Mouse (Mus musculus): ENCODE data around the gene Arpin. TPM values are rescaled to one million over a fixed set of nuclear protein-coding genes. Genes with fewer than 3 reads are reported as not detected.
A peak's percentile ranks its signal among the peaks of the same experiment; 100 is the strongest.

Arpin gene
- 10 to 100 TPM; 13.4 TPM for total RNA-seq (2021)
- long read RNA-seq, experiment 1, partial matches to known transcripts, result 0 of 3 reads
- long read RNA-seq, experiment 1, other reads (novel, unspliced or antisense), result 0 of 3 reads
- long read RNA-seq, experiment 2, partial matches to known transcripts, result 0 of 4 reads
- long read RNA-seq, experiment 2, other reads (novel, unspliced or antisense), result 1 of 4 reads

DNA sequence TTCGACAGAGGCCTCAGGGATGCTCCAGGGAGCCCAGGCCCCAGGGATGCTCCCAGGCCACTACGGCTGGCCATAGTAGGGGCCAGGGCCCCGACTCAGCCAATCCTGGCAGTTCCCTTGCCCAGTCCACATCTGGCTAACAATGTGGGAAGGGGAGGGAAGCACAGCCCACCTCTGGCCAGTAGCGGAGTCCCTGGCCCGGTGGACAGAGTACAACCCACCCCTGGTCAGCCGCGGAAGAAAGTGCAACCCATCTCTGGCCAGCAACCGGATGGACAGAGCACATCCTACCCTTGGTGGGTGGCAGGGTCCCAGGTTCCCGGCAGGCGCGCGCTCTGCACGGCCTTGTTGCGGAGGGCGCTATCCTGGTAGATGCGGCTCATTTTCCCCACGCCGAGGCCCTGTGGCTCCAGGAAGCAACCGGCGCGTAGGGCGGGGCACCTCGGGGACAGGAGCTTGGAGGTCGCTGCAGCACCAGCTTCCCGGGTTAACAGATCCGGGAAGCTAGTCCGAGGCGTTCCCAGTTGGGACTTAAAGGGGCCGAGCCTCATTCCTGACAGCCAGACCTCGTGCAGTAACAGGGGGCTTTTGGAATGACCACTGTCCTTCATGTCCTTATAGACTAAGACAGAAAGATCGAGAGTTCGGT, at the start of gene Arpin:
TSS of gene Arpin (minus strand) at position 498 of the 649 bp plus-strand sequence.
- Histone ChIP-seq H3K27ac (peak within 1 kb of the TSS; percentile 91), H3K4me3 (peak within 1 kb of the TSS; percentile 76)
- no peak; the same call in 1 of the 2 replicates for TF ChIP-seq CTCF (conservative IDR thresholded peaks at IDR 0.05)
- DNase-seq (ENCODE audit: low spot score in 2 of 2), result peak; percentile 23 to 59

DNA sequence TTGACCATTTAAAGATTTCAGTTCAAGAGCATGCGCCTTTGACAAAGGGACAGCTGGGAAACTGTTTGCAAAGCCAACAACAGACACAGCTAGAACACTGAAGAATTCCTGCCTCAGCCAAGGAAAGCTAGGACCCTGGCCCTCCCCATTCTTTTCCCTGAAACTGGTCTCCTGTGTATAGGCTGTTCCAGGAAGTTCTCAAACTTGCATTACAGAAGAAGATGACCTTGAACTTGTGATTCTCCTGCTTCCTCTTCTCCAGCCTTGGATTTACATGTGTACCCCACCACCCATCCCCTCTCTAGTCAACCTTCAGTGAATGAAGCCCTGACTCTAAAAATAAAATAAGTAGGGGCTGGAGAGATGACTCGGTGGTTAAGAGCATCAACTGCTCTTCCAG, 40.2 kb upstream of the Arpin start:
- no peak overlapping the region for H3K27ac ChIP-seq
- H3K4me3 ChIP-seq, result no peak overlapping the region
- no peak for TF ChIP-seq CTCF (conservative IDR thresholded peaks at IDR 0.05)
- DNase-seq (ENCODE audit: low spot score in 2 of 2), result no peak

GRCm38 (mm10) chr7:79972195-79972594, 37.0 kb upstream of the Arpin start:
- no peak overlapping the region for H3K4me3 ChIP-seq
- no peak overlapping the region for H3K27ac ChIP-seq
- DNase-seq (ENCODE audit: low spot score in 2 of 2), result no peak
- TF ChIP-seq CTCF (conservative IDR thresholded peaks at IDR 0.05), result no peak

DNA sequence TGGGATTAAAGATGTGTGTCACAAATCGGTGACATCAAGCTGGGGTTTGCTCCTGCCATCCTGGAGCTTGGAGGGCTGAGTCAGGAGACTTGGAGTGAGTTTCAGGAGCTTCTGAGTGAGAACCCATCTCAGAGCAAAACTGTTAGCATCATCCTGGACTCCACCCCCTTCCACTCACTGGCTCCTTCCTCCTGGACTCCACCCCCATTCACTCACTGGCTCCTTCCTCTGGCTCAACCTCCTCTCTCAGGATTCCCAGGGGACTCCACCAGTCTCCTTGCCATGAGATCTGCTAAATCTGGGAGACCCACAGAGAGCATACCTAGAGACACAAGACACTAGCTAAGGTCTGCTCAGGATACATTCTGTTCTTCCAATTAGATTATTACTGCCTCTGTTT, 35.2 kb upstream of the Arpin start:
- TF ChIP-seq CTCF (conservative IDR thresholded peaks at IDR 0.05), result no peak
- H3K4me3 ChIP-seq, result no peak overlapping the region
- H3K27ac ChIP-seq, result no peak overlapping the region
- no peak for DNase-seq (ENCODE audit: low spot score in 2 of 2)

DNA sequence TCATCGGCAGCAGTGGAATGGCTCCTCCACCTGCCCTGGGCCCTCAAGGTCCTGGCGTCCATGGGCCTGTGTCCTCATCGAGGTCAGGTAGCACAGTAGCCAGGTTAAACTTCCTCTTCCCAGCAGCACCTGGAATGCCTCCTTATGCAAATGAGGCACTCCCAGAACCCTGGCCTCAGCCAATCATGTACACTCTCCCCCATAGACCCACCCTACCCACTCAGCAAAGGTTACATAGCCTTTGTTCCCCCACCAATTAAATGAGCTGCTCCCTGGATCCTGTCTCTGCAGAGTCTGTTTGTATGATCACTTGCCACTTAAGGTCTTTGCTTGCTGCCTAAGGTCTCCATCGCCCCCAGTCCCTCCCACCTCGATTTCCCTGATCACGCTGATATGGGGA, 33.2 kb upstream of the Arpin start:
- no peak for TF ChIP-seq CTCF (conservative IDR thresholded peaks at IDR 0.05)
- no peak for DNase-seq (ENCODE audit: low spot score in 2 of 2)
- H3K27ac ChIP-seq, result no peak overlapping the region
- no peak overlapping the region for H3K4me3 ChIP-seq

DNA sequence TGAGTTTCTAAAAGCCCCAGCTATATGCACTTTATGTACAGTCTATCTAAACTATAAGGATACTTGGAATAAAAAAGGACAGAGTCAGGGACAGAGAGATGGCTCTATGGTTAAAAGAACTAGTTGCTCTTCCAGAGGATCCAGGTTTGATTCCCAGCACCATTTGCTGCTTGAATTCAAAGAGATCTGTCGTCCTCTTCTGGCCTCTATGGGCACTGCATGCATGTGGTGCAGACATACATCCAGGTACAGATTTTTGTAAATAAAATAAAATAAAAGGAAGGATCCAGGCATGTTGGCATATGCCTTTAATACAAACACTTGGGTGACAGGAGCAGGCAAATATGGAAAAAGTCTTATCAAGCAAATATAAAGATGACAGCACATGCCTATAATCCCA, 26.4 kb upstream of the Arpin start:
- Histone ChIP-seq H3K4me3 (no peak overlapping the region), H3K27ac (no peak overlapping the region)
- 0 out of 2 replicates have a peak, but pooled peaks have one; percentile 12 for TF ChIP-seq CTCF (conservative IDR thresholded peaks at IDR 0.05)
- no peak for DNase-seq (ENCODE audit: low spot score in 2 of 2)

DNA sequence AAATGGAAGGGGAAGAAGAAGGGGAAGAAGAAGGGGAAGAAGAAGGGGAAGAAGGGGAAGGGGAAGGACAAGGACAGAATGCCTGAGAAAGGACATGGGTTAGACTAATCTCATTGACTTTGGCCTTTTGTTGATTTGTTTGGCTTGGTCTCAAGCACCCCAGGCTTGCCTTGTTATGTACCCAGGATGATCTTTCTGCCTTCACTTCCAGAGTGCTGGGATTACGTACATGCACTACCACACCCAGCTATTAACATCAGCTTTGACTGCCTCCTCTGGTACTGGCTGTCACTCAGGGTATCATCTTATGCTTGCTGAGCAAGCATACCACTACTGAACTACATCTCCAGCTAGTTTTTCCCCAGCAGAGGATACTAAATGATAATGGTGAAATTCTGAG, 21.0 kb upstream of the Arpin start:
- Histone ChIP-seq H3K27ac (no peak overlapping the region), H3K4me3 (no peak overlapping the region)
- TF ChIP-seq CTCF (conservative IDR thresholded peaks at IDR 0.05), result no peak
- DNase-seq (ENCODE audit: low spot score in 2 of 2), result no peak

- TF ChIP-seq CTCF (conservative IDR thresholded peaks at IDR 0.05), result no peak
- H3K27ac ChIP-seq, result no peak overlapping the region
- DNase-seq (ENCODE audit: low spot score in 2 of 2), result no peak
These were observed 19.7 kb upstream of the Arpin start for GRCm38 (mm10) chr7:79954890-79955289.

GRCm38 (mm10) chr7:79951038-79951437, 15.9 kb upstream of the Arpin start:
- no peak for DNase-seq (ENCODE audit: low spot score in 2 of 2)
- H3K27ac ChIP-seq, result no peak overlapping the region
- H3K4me3 ChIP-seq, result no peak overlapping the region
- TF ChIP-seq CTCF (conservative IDR thresholded peaks at IDR 0.05), result peak; percentile 15; the same call in 1 of the 2 replicates

More at GRCm38 (mm10) chr7:79954890-79955289, 19.7 kb upstream of the Arpin start:
- H3K4me3 ChIP-seq, result no peak overlapping the region

- no peak overlapping the region for H3K4me3 ChIP-seq
- DNase-seq (ENCODE audit: low spot score in 2 of 2), result no peak
- no peak overlapping the region for H3K27ac ChIP-seq
- TF ChIP-seq CTCF (conservative IDR thresholded peaks at IDR 0.05), result no peak
These were observed 15.1 kb upstream of the Arpin start for GRCm38 (mm10) chr7:79950236-79950635.

- TF ChIP-seq CTCF (conservative IDR thresholded peaks at IDR 0.05), result no peak
- DNase-seq (ENCODE audit: low spot score in 2 of 2), result no peak
- peak overlapping the region; percentile 91 for H3K27ac ChIP-seq
These were observed 499 bp upstream of the Arpin start for GRCm38 (mm10) chr7:79935511-79936205.

DNA sequence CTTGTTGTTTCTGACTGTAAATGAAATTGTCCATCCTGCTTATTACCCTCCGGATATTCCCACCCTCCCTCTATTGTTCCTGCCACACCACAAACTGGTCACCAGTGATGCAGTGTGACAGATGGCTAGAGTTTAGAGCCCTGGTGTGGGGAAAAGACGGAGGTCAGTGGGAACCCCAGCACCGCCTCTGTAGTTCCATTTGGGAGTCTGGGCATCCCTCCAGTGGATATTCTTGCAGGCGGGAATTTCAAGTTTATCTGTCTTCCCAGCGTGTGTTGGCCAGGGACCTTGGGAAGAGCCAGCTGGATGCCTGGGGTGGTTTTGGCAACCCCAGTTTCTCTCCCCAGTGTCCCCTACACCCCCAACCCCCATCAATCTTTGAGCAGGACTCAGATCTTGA, 698 bp downstream of the Arpin start:
- no peak for TF ChIP-seq CTCF (conservative IDR thresholded peaks at IDR 0.05)
- Histone ChIP-seq H3K27ac (peak overlapping the region; percentile 91), H3K4me3 (peak overlapping the region; percentile 76)
- no peak for DNase-seq (ENCODE audit: low spot score in 2 of 2)

More at GRCm38 (mm10) chr7:79935511-79936205, 499 bp upstream of the Arpin start:
- peak overlapping the region; percentile 76 for H3K4me3 ChIP-seq

DNA sequence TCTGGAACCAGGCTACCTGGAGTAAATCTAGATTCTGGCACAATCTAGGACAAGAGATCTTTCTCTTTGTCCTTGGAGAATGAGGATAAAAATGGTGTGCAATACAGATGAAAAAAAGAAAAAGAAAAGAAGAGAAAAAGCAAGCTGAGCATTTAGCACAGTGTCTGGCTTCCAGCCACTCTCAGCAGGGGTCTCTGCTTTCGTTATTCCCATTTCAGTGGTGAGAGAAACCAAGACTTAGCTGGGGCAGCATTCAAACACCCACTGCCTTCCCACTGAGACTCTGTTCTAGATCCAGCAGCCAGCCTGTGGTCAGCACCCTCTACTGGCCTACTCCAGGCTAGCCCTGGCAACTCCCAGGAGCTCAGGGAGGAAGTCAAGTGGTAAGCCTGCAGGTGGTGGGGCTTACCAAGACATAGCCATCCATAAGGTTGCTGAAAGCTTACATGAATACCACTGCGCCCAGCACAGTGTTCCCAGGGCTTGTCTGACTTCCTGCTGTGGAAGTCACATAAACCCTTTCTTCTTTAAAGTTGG, 6.6 kb downstream of the Arpin start:
- Histone ChIP-seq H3K4me3 (no peak overlapping the region), H3K27ac (no peak overlapping the region)
- TF ChIP-seq CTCF (conservative IDR thresholded peaks at IDR 0.05), result peak; percentile 28
- DNase-seq (ENCODE audit: low spot score in 2 of 2), result no peak

Data from layer of hippocampus, adult 2 months (tissue).